Mouse (Mus musculus) fat pad, adult 2 months (tissue): Measurements from ENCODE around the gene Dkk3.
"Not testable (repeated sequence)": the region's sequence is repeated elsewhere in the genome, so short reads cannot be mapped to it uniquely, and the experiment has no call there.

Experiments used
- DNase-seq: peaks from one replicate; pipeline ENCODE4 v3.0.0-alpha.2; 2011; ENCODE audit warnings: low read depth, low spot score; ENCODE audit errors: extremely low read depth

Dkk3 gene

GRCm38 (mm10) chr7:112132005-112132404, 26.9 kb downstream of the Dkk3 start:
- DNase-seq: no peak

DNA sequence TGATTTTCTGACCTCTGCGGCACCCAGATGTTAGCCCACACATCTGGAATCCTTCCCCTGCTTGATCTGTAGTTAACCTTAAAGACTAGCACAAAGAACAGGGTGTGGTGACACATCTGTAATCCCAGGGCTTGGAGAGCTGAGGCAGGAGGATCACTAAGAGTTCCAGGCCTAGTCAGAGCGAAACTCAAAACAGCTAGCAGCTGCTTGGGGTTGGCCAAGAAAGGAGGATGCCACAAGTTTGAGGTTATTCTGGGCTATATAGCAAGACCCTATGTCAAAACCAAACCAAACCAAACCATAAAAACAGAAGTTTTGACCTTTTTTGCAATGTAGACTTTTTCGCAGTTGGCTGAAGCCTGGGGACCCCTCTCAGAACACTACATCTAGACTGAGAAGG, 28.2 kb downstream of the Dkk3 start:
- DNase-seq: no peak

GRCm38 (mm10) chr7:112129851-112130250, 29.0 kb downstream of the Dkk3 start:
- DNase-seq: no peak

- no peak for DNase-seq
Observed at GRCm38 (mm10) chr7:112128810-112129209, 30.0 kb downstream of the Dkk3 start.

DNA sequence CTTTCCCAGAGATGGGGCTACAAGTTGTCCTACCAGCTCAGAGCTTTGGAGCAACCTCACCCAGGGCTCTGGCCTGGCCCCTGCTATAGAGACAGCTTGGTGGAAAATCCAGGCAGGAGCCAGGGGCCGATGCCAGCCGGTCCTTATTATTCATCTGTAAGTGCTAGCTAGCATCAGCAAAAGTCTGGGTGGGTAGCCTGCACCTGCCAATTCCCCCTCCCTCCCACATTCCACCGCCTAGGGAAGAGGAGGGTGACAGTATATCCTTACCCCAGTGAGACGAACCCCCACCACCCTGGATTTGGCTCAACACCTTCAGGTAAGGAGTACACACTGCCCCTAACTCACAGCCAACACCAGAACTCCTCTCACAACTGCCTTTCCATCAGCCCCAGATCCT, 30.9 kb downstream of the Dkk3 start:
- DNase-seq: no peak

GRCm38 (mm10) chr7:112127085-112127637, 31.7 kb downstream of the Dkk3 start:
- no peak for DNase-seq

DNA sequence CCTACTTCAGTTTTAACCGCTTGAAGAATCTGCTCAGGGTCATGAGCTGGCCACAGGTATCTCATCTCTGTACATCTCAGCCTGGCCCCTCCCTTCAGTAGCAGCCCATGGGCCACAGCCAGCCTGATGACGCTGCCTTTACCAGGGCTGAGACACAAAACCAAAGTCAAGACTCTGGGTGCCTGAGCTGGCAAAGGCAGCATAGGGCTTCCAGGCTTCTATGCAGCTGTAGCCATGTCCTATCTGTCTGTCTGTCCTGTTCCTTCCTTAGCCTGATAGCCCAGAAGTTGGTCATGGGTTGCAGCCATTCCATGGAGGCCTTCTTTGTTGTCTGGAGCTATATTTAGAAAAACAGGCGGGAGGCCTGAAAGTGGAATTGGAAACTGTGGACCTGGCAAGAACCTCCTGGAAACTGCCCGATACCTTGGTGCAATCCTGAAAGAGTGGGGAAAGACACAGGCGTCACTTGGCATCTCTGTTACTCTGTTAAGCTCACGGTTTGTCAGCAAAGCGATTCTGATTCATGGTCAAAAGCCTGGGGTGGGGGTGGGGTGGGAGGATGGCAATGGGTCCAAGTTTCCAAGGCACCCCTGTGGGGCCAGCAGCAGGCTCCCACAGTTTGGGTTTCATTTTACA, 33.1 kb downstream of the Dkk3 start:
- DNase-seq: no peak

DNA sequence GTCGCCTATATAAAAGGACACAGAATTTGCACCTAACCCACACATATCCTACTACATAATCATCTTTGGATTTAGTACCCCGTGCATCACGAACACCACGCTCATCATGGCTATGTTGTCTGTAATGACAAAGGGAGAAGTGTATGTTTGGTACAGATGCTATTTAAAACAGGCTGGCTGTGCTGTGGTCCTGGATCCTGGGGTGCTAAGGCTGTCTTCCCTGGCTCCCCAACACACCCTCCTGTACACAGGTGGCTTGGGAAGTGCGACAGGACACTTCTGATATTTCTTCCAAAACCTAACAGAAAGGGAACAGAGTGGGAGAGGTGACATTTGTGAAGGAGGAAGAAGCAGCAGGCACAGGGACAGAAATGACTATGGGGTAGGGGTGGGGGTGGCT, 35.2 kb downstream of the Dkk3 start:
- no peak for DNase-seq

GRCm38 (mm10) chr7:112121866-112122500, 36.9 kb downstream of the Dkk3 start:
- no peak for DNase-seq

DNA sequence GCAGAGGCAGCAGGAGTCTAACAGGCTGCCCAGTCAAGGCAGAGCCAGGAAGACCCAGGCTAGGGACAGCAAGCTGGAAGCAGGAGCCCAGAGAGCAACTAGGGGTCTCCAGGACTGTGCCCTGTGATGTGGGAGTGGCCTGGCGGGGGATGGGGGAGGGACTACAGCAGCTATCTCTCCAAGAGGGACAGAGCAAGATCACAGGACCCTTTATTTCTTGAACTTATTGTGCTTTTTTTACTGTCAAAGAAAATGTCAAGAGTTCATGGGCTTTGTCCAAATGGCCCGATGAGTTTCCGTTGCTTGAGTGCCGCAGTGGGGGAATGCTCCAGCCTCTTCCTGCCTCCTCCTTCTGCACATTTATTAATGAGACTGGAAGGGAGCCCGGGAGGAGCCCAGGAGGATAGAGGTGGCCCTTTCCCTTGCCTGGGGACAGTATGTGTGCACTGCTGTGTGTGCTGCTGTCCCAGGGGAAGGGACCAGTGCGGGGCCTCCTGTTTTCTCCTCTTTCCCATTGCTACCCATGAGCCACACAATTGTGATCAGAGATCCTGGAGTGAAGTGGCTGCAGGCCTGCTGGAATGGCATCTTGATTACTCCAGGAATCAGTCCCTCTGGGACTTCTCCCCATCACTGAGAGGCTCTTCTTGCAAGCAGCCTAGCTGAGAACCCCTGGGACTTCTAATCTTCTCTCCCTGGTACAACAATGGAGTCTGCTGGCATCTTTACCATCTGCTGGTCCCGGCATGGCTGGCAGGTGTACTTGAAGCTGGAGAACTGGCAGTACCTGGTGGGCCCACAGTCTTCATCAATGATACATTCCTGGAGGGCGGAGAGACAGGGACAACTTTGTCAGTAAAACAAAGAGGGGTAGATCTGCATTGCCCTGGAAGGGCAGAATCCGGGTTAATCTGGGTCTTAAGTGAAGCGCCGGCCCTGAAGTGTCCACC, 37.7 kb downstream of the Dkk3 start:
- DNase-seq: no peak

GRCm38 (mm10) chr7:112119248-112119647, 39.6 kb downstream of the Dkk3 start:
- no peak for DNase-seq

DNA sequence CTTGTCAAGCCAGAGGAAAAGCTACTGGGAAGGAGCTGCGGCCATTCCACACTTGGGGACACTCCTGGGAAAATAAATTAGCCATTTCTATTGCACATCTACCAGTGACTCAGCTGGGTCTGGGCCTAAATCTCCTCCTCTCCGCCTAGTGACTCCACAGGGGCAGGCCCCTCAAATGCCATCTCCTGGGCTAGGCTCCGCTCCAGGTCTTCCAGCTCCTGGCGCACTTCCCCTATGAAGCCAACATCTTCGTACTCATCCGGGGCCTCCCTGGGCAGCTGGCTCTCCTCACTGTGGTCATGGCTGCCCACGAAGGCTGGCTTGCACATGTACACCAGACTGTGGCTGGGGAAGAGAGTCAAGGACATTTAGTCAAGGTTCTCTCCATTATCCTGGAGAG, 40.8 kb downstream of the Dkk3 start:
- no peak for DNase-seq

- DNase-seq: no peak
Observed at GRCm38 (mm10) chr7:112117501-112117900, 41.4 kb downstream of the Dkk3 start.

- DNase-seq: no peak
Observed at GRCm38 (mm10) chr7:112110638-112111372, 48.1 kb downstream of the Dkk3 start.

GRCm38 (mm10) chr7:112108757-112109156, 50.1 kb downstream of the Dkk3 start:
- DNase-seq: no peak

DNA sequence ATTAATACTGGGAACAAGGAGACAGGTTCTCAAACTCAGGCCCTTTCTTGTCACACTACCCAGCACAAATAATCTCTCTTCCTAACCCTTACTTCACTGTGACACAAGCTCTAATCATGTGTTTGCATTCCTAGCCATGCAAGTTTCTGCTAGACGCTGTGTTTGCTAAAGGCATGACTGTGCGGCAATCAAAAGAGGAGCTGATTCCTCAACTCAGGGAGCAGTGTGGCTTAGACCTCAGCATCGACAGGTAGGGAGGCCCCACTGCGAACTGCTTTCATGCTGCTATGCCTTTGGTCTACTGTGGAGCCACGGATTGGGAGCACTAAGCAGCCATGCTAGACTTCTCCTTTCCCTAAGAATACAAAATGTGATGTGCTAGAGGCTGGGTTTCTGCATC, 55.0 kb downstream of the Dkk3 start:
- no peak for DNase-seq

DNA sequence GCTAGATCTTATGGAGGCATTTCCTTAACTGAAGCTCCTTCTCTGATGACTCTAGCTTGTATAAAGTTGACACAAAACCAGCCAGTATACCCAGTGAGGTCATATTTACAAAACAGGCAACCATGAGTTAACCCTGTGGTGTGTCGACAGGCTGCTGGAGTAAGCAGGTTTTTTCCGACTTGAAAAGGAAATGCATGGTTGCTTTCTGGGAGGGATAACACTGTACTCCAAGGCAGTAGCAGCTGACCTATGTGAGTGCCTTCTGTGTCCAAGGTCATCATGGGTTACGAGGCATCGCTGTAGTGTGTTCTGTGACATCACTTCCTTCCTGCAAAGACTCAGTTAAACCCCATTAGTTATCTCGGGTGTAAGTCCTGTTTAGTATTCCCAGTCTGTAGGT, 55.9 kb downstream of the Dkk3 start:
- no peak for DNase-seq

DNA sequence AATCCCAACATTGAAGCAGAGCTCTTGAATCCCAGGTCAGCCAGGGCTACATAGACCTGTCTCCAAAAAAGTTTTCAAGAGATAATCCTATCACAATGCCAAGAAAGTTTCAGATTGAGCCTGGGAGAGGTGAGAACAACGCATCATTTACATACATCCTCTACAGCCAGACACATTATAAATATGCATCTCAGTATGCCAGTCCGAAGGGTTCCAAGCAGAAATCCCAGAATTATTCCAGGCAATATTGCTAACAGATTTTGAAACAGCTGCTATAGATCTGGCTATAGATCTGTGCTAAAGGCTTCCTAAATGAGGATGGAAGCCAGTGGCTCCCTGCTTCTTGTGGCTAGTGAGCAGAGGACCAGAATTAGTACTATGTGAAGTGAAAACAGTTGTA, 58.0 kb downstream of the Dkk3 start:
- no peak for DNase-seq

- DNase-seq: not testable (repeated sequence)
Observed at GRCm38 (mm10) chr7:112094923-112095322, 63.9 kb downstream of the Dkk3 start.

- DNase-seq: no peak
Observed at GRCm38 (mm10) chr7:112086186-112086585, 72.7 kb downstream of the Dkk3 start.

DNA sequence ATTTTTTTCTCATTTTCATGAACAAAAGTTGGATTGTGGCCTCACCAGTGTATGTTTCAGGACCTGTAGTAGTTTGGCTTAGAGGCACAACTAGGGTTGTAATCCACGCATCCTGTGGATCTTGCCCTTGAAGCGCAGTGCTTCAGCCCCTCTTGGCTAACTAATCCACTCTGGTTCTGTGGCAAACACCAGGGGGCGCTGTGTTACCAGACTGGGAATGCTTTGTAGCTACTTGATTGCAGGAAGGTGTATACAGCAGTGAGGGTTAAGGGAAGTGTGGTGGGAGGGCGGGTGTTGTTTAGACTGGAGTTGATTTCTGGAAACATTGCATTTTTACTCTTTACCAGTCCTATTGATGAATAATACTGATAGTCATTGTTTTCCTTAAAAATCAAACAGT, 73.8 kb downstream of the Dkk3 start:
- DNase-seq: no peak
